Mouse (Mus musculus): ENCODE data around the gene Fpr-rs3.

The Fpr-rs3 gene
- long read RNA-seq, experiment 1 = 0 reads
- long read RNA-seq, experiment 2 = 0 reads

GRCm38 (mm10) chr17:20624777-20625176 lies at the start of gene Fpr-rs3:
Gene Fpr-rs3 (minus strand): TSS chr17:20624877.
- intact Hi-C loops (cut with DNase I) = no loop called here

GRCm38 (mm10) chr17:20596323-20596722 lies 28.4 kb downstream of the Fpr-rs3 start, which contains the start of gene Vmn2r110:
Gene Vmn2r110 (minus strand): TSS chr17:20596423.
- intact Hi-C loops (cut with DNase I) = no loop called here

Measured in adrenal gland (tissue).